Mouse (Mus musculus) ES-E14 (cell line): ENCODE measurements around the gene Rgp1. TPM values are rescaled to one million over a fixed set of nuclear protein-coding genes. Genes with fewer than 3 reads are reported as not detected.

Experiments used
- DNase-seq: peaks from one replicate; pipeline ENCODE4 v3.0.0-alpha.2; 2013; ENCODE audit warnings: low read depth, low spot score
- H3K27ac ChIP-seq: 2 replicates; pipeline ENCODE4 v1.5.1; 2012; ENCODE audit warnings: low read depth, mild to moderate bottlenecking, low read length, moderate library complexity, mixed read lengths; ENCODE audit not compliant: poor library complexity, insufficient read depth, severe bottlenecking
- H3K36me3 ChIP-seq: 2 replicates; pipeline ENCODE4 v1.6.1; 2012; ENCODE audit warnings: mild to moderate bottlenecking, low read length, moderate library complexity, mixed read lengths; ENCODE audit not compliant: control insufficient read depth, poor library complexity, insufficient read depth, severe bottlenecking
- H3K4me1 ChIP-seq, 2 experiments: fragments of 150-350 bp in 1 of 2; sonication (generic) in 1 of 2; 2 replicates each; pipeline ENCODE4 v1.6.1; 2012; ENCODE audit warnings: low read length in 2 of 2, mild to moderate bottlenecking in 1 of 2, mixed read lengths in 1 of 2; ENCODE audit not compliant: control insufficient read depth in 2 of 2, insufficient read depth in 2 of 2, poor library complexity in 1 of 2
- H3K4me3 ChIP-seq, 2 experiments: fragments of 150-350 bp in 1 of 2; sonication (generic) in 1 of 2; 2 replicates each; pipeline ENCODE4 v1.5.1; 2012; ENCODE audit warnings: low read length in 2 of 2, low read depth in 1 of 2, mild to moderate bottlenecking in 1 of 2, mixed read lengths in 1 of 2; ENCODE audit not compliant: insufficient read depth in 1 of 2, poor library complexity in 1 of 2, severe bottlenecking in 1 of 2
- H3K9ac ChIP-seq: 2 replicates; pipeline ENCODE4 v1.6.1; 2012; ENCODE audit warnings: low read depth, mild to moderate bottlenecking, low read length, mixed read lengths; ENCODE audit not compliant: poor library complexity, insufficient read depth, severe bottlenecking
- H3K9me3 ChIP-seq: fragments of 150-350 bp; sonication (generic); 2 replicates; pipeline ENCODE4 v1.6.1; 2012; ENCODE audit warnings: low read depth, mild to moderate bottlenecking, low read length; ENCODE audit not compliant: control insufficient read depth, insufficient read depth
- CHD2 ChIP-seq: IDR thresholded peaks from 2 replicates; pipeline ENCODE4 v1.6.1; 2014; ENCODE audit warnings: mild to moderate bottlenecking, low read depth, low read length, inconsistent platforms
- HCFC1 ChIP-seq: IDR thresholded peaks from 2 replicates; pipeline ENCODE4 v1.6.1; 2012; ENCODE audit warnings: low read length, inconsistent platforms, borderline replicate concordance; ENCODE audit not compliant: insufficient read depth
- MAFK ChIP-seq: IDR thresholded peaks from 2 replicates; pipeline ENCODE4 v1.6.1; 2014; ENCODE audit warnings: mild to moderate bottlenecking, low read depth, low read length, inconsistent platforms; ENCODE audit not compliant: insufficient read depth
- ZC3H11A ChIP-seq: IDR thresholded peaks from 2 replicates; pipeline ENCODE4 v1.6.1; 2012; ENCODE audit warnings: low read depth, mild to moderate bottlenecking, inconsistent platforms, low read length, borderline replicate concordance
- ZNF384 ChIP-seq: IDR thresholded peaks from 2 replicates; pipeline ENCODE4 v1.6.1; 2012; ENCODE audit warnings: low read depth, low read length, inconsistent platforms
- in situ Hi-C, 2 experiments: fragments of 600-800 bp; cut with MboI; formaldehyde crosslinking; loops; one replicate each; pipeline ENCODE4 v1.15.1; 2025; ENCODE audit warnings: low sequenced_read_pairs in 2 of 2, inconsistent platforms in 1 of 2; ENCODE audit not compliant: unreplicated experiment in 2 of 2
- total RNA-seq: library from RNA; depleted of rRNA; stranded (reverse); fragments of 300-350 nt; gene quantifications from 2 replicates; pipeline ENCODE4 v1.2.3, GENCODE M21; 2012

The Rgp1 gene
- total RNA-seq, 1 experiment = 27.1 TPM

- Histone ChIP-seq H3K27ac (no peak overlapping the region), H3K36me3 (peaks cover 34% of the 10 kb centered on the region), H3K4me1 (peaks cover 0 to 3% of the 10 kb centered on the region in 2 experiments; a peak in 1 of 4 replicates), H3K4me3 (no peak overlapping the region), H3K9me3 (no peaks in the 10 kb centered on the region), H3K9ac (no peak overlapping the region)
- in situ Hi-C loops = no loop called here
- DNase-seq = no peak
- no peak for TF ChIP-seq CHD2
- no peak for TF ChIP-seq HCFC1
- no peak for TF ChIP-seq ZC3H11A
- TF ChIP-seq ZNF384 = no peak
- no peak for TF ChIP-seq MAFK
Measured at GRCm38 (mm10) chr4:43567140-43567539, 11.4 kb upstream of the Rgp1 start.

- Histone ChIP-seq H3K4me1 (peaks cover 0 to 3% of the 10 kb centered on the region in 2 experiments; a peak in 2 of 4 replicates), H3K27ac (no peak overlapping the region), H3K36me3 (peaks cover 28% of the 10 kb centered on the region), H3K4me3 (no peak overlapping the region), H3K9me3 (no peaks in the 10 kb centered on the region), H3K9ac (no peak overlapping the region)
- in situ Hi-C loops = no loop called here
- no peak for TF ChIP-seq MAFK
- TF ChIP-seq ZC3H11A = no peak
- TF ChIP-seq ZNF384 = no peak
- TF ChIP-seq HCFC1 = no peak
- TF ChIP-seq CHD2 = no peak
- no peak for DNase-seq
Measured at GRCm38 (mm10) chr4:43571395-43572045, 7.0 kb upstream of the Rgp1 start.

GRCm38 (mm10) chr4:43573561-43573960, 5.0 kb upstream of the Rgp1 start:
- in situ Hi-C loops = no loop called here
- Histone ChIP-seq H3K4me1 (peaks cover 3 to 5% of the 10 kb centered on the region in 2 experiments; a peak in 3 of 4 replicates), H3K9ac (no peak overlapping the region), H3K27ac (no peak overlapping the region), H3K9me3 (no peaks in the 10 kb centered on the region), H3K36me3 (peaks cover 9% of the 10 kb centered on the region), H3K4me3 (no peak overlapping the region)
- TF ChIP-seq ZNF384 (no peak), MAFK (no peak), HCFC1 (no peak), CHD2 (no peak), ZC3H11A (no peak)
- no peak for DNase-seq

GRCm38 (mm10) chr4:43575356-43575755, 3.2 kb upstream of the Rgp1 start:
- Histone ChIP-seq H3K9me3 (no peaks in the 10 kb centered on the region), H3K27ac (no peak overlapping the region), H3K4me1 (peaks cover 3 to 5% of the 10 kb centered on the region in 2 experiments; a peak in 3 of 4 replicates), H3K9ac (no peak overlapping the region), H3K4me3 (no peak overlapping the region), H3K36me3 (peaks cover 1% of the 10 kb centered on the region; the same call in 1 of the 2 replicates)
- in situ Hi-C loops = no loop called here
- no peak for TF ChIP-seq ZNF384
- no peak for TF ChIP-seq ZC3H11A
- TF ChIP-seq HCFC1 = no peak
- TF ChIP-seq MAFK = no peak
- no peak for TF ChIP-seq CHD2
- no peak for DNase-seq
